Mouse (Mus musculus) natural killer cell, adult 2 months (primary cell): ENCODE measurements at regions not wholly inside any gene's neighbourhood (a gene's known extent, or its start where the extent isn't known, plus 50 kb on each side); places are given as distances from the start of the nearest gene placed in this dataset.

Experiments used
- DNase-seq, 2 experiments: peaks; one replicate each; pipeline ENCODE4 v3.0.0; 2022; ENCODE audit warnings: low spot score in 2 of 2

DNA sequence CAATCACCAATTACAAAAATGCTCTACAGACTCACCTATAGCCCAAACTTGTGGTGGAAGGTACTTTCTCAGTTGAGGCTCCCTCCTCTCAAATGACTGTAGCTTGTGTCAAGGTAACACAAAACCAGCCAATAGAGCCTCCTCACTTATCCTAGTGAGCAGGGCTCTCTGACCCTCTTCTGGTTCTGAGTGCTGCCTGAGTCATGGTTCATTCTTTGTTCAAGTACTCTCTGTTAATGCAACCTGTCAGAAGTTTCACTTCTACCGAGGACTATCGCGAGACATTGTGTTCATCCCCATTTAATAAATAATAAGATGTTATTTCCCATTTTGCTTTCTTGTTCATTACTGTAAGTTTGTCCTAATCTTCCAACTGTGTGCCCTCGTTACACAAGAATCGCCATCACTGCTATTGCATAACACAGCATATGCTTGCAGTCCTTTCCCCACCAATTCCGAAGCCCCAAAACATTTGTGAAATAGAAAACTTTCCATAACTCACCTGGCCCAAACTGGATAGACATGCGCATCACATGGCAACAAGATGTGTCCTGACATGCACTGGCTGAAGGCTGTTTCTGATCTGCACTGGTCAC, 59.6 kb upstream of the Nabp1 start:
- no peak for DNase-seq

- no peak for DNase-seq
Measured at GRCm38 (mm10) chr1:51536076-51536475, 57.9 kb upstream of the Nabp1 start.

DNA sequence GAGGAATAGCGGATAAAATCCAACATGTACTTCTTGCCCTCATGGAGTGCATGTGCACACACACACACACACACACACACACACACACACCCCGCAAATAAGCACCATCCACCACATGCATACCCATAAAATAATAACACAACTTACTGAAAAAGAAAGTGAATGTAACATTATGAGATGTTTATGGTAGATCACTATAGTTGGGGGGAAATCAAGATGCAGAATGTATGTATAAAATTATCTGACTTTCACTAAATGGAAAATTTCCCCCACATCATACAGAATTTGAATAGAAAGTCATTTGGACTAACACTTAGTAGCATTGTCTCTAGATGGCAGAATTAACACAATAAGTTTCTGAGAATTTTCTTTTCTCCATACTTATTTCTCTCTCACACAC, 57.2 kb upstream of the Nabp1 start:
- no peak for DNase-seq

DNA sequence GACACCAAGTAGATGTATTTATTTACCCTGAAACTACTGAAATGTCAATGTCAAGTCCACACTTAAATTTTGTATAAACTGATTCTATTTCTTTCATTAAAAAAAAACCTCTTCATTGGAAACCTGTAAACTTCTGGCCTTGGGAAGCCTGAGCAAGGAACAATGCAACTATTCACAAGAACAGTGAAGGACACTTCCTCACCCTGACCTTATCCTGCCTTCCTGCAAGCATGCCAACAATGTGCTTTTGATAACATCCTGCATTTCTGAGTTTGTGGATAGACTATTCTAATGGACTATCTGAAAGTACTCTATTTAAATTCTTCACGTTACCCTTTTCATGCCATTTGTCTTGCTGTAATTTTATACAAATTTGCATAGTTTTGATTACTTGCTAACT, 53.1 kb upstream of the Nabp1 start:
- no peak for DNase-seq

- no peak for DNase-seq
Measured at GRCm38 (mm10) chr1:51530191-51530926, 52.1 kb upstream of the Nabp1 start.

DNA sequence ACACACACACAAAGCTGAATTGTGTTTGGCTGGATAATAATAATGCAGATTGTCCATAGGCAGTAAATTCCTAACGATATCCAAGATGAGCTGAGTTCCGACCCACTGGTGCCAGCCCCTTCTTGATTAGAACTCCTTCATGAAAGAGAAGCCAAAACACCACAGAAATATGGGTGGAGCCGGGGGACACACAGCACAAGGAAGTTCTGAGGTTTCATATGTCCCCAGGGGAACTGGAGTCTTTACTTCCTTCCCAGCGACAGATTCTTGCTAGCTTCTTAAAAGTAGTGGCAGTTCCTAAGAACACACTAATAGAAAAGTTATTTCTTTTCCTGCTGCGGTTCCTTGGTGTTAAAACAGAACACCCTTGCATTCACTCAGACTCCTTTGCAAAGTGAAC, 51.4 kb upstream of the Nabp1 start:
- peak in 1 of 2 experiments; percentile 7 for DNase-seq

DNA sequence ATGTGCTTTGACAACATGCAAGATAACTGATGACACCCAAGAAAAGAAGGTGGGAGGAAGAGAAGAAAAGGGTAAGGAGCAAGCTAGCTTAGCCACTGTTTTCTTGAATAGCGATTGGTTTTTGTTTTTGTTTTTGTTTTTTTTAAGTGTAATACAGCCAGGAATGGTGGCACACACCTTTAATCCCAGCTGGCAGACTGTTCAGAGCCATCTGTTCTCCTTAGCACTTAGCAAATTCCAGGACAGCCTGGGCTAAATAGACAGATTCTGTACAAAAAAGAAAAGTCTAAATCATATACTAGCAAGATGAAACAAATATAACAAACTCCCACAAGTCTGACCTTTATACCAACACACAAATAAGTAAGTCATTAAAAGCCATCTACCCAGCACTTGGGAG, 50.4 kb upstream of the Nabp1 start:
- no peak for DNase-seq
